Mouse (Mus musculus) midbrain, embryonic 14.5 days (tissue): Measurements from ENCODE around the gene Mgat1. TPM values are rescaled to one million over a fixed set of nuclear protein-coding genes. Genes with fewer than 3 reads are reported as not detected.
A peak's percentile ranks its signal among the peaks of the same experiment; 100 is the strongest.

Experiments
- ATAC-seq: fragments of 200-750 bp; cut with Nextera tagmentation; 2 replicates; pipeline ENCODE4 v1.8.0; 2017; ENCODE audit warnings: moderate number of reproducible peaks, moderate library complexity; ENCODE audit not compliant: low FRiP score, low TSS enrichment
- DNase-seq: peaks from one replicate; pipeline ENCODE4 v3.0.0-alpha.2; 2015
- H3K27ac ChIP-seq: fragments of 300-500 bp; sonication (generic); replicated peaks from 2 replicates; pipeline ENCODE4 v1.5.1; 2014; ENCODE audit warnings: mild to moderate bottlenecking, low read depth, low read length, moderate library complexity
- H3K27me3 ChIP-seq: fragments of 300-500 bp; sonication (generic); 2 replicates; pipeline ENCODE4 v1.6.1; 2014; ENCODE audit warnings: low read length, control low read depth, mixed read lengths; ENCODE audit not compliant: control insufficient read depth, insufficient read depth
- H3K36me3 ChIP-seq: fragments of 300-500 bp; sonication (generic); 2 replicates; pipeline ENCODE4 v1.6.1; 2014; ENCODE audit warnings: low read length, control low read depth; ENCODE audit not compliant: control insufficient read depth, insufficient read depth
- H3K4me1 ChIP-seq: fragments of 300-500 bp; sonication (generic); 2 replicates; pipeline ENCODE4 v1.6.1; 2014; ENCODE audit warnings: mild to moderate bottlenecking, antibody characterized with exemption, low read length, control low read depth; ENCODE audit not compliant: control insufficient read depth, insufficient read depth
- H3K4me2 ChIP-seq: fragments of 300-500 bp; sonication (generic); 2 replicates; pipeline ENCODE4 v1.6.1; 2014; ENCODE audit warnings: mild to moderate bottlenecking, low read length, moderate library complexity
- H3K4me3 ChIP-seq: fragments of 300-500 bp; sonication (generic); replicated peaks from 2 replicates; pipeline ENCODE4 v1.5.1; 2014; ENCODE audit warnings: low read depth, low read length
- H3K9ac ChIP-seq: fragments of 300-500 bp; sonication (generic); replicated peaks from 2 replicates; pipeline ENCODE4 v1.6.1; 2014; ENCODE audit warnings: mild to moderate bottlenecking, low read length, moderate library complexity
- H3K9me3 ChIP-seq: fragments of 300-500 bp; sonication (generic); 2 replicates; pipeline ENCODE4 v1.6.1; 2016; ENCODE audit warnings: low read length, control low read depth, mixed read lengths; ENCODE audit not compliant: control insufficient read depth
- WGBS: fragments of 180-500 bp; shearing (Covaris S2); extraction: QIAGEN DNeasy Blood & Tissue Kit; methylation state at CpG from one replicate; pipeline ENCODE4 v1.1.7; 2014; 5-methylcytosine and 5-hydroxymethylcytosine counted together
- polyA plus RNA-seq: library from polyadenylated mRNA; unstranded; fragments of >200 nt; fragmentation: Nextera tagmentation; extraction: Ambion mirVana; gene quantifications from 2 replicates; pipeline ENCODE4 v1.2.1, GENCODE M21; 2014

Gene Mgat1
- polyA plus RNA-seq, 1 experiment from 2014 or later = 27.0 TPM

- Histone ChIP-seq H3K9ac (peak overlapping the region; percentile 97), H3K4me3 (peak overlapping the region; percentile 95), H3K27me3 (no peaks in the 10 kb centered on the region), H3K4me2 (peak overlapping the region; percentile 66), H3K27ac (peak overlapping the region; percentile 97), H3K36me3 (peaks cover 7% of the 10 kb centered on the region; the same call in 1 of the 2 replicates), H3K4me1 (peaks cover 18% of the 10 kb centered on the region), H3K9me3 (no peaks in the 10 kb centered on the region)
- ATAC-seq (peak; percentile 76), DNase-seq (peak; percentile 70)
- under 1% methylated on average over 24 of the region's 24 CpGs for WGBS
These were observed 40.1 kb upstream of the Mgat1 start for GRCm38 (mm10) chr11:49203771-49204497.

- peak overlapping the region; percentile 95; the same call in 1 of the 2 replicates for H3K4me3 ChIP-seq
- no peak for ATAC-seq
- H3K27ac ChIP-seq = no peak overlapping the region
These were observed 38.9 kb upstream of the Mgat1 start for GRCm38 (mm10) chr11:49205080-49205590.

GRCm38 (mm10) chr11:49207495-49207894 is 36.5 kb upstream of the Mgat1 start:
- Histone ChIP-seq H3K27me3 (no peaks in the 10 kb centered on the region), H3K9me3 (no peaks in the 10 kb centered on the region), H3K4me2 (no peak overlapping the region), H3K36me3 (peaks cover 7% of the 10 kb centered on the region; the same call in 1 of the 2 replicates), H3K9ac (no peak overlapping the region), H3K4me3 (no peak overlapping the region), H3K4me1 (peaks cover 14% of the 10 kb centered on the region), H3K27ac (no peak overlapping the region)
- ATAC-seq (no peak), DNase-seq (no peak)
- 96% methylated on average over 1 of the region's 1 CpGs for WGBS

More at GRCm38 (mm10) chr11:49205080-49205590, 38.9 kb upstream of the Mgat1 start:
- Histone ChIP-seq H3K9me3 (no peaks in the 10 kb centered on the region), H3K4me1 (peaks cover 18% of the 10 kb centered on the region), H3K9ac (no peak overlapping the region), H3K36me3 (peaks cover 7% of the 10 kb centered on the region; the same call in 1 of the 2 replicates), H3K27me3 (no peaks in the 10 kb centered on the region), H3K4me2 (peak overlapping the region; percentile 66)
- WGBS = 90% methylated on average over 6 of the region's 6 CpGs
- DNase-seq = no peak

- no peaks in the 10 kb centered on the region for H3K27me3 ChIP-seq
- no peak for ATAC-seq
- peaks cover 45% of the 10 kb centered on the region for H3K36me3 ChIP-seq
- no peak overlapping the region for H3K27ac ChIP-seq
- H3K4me1 ChIP-seq = no peaks in the 10 kb centered on the region
- H3K9ac ChIP-seq = no peak overlapping the region
- H3K4me2 ChIP-seq = no peak overlapping the region
- no peak overlapping the region for H3K4me3 ChIP-seq
- no peak for DNase-seq
- H3K9me3 ChIP-seq = no peaks in the 10 kb centered on the region
These were observed 31.4 kb upstream of the Mgat1 start for GRCm38 (mm10) chr11:49212577-49212976.

- H3K4me2 ChIP-seq = no peak overlapping the region
- DNase-seq (no peak), ATAC-seq (no peak)
- H3K4me3 ChIP-seq = no peak overlapping the region
- no peaks in the 10 kb centered on the region for H3K4me1 ChIP-seq
- peaks cover 46% of the 10 kb centered on the region for H3K36me3 ChIP-seq
- no peak overlapping the region for H3K27ac ChIP-seq
- 95% methylated on average over 1 of the region's 1 CpGs for WGBS
- H3K27me3 ChIP-seq = no peaks in the 10 kb centered on the region
- H3K9me3 ChIP-seq = no peaks in the 10 kb centered on the region
- H3K9ac ChIP-seq = no peak overlapping the region
These were observed 30.5 kb upstream of the Mgat1 start for GRCm38 (mm10) chr11:49213505-49213904.

- no peak overlapping the region for H3K4me3 ChIP-seq
- H3K27ac ChIP-seq = no peak overlapping the region
- no peak for DNase-seq
- no peaks in the 10 kb centered on the region for H3K9me3 ChIP-seq
- no peak for ATAC-seq
- no peak overlapping the region for H3K4me2 ChIP-seq
- H3K27me3 ChIP-seq = no peaks in the 10 kb centered on the region
- H3K9ac ChIP-seq = no peak overlapping the region
- H3K36me3 ChIP-seq = peaks cover 41% of the 10 kb centered on the region
- H3K4me1 ChIP-seq = no peaks in the 10 kb centered on the region
- 100% methylated on average over 2 of the region's 2 CpGs for WGBS
These were observed 24.7 kb upstream of the Mgat1 start for GRCm38 (mm10) chr11:49219271-49219670.

GRCm38 (mm10) chr11:49224455-49224854 is 19.5 kb upstream of the Mgat1 start:
- Histone ChIP-seq H3K9ac (no peak overlapping the region), H3K4me3 (no peak overlapping the region), H3K27ac (no peak overlapping the region), H3K9me3 (no peaks in the 10 kb centered on the region), H3K4me1 (no peaks in the 10 kb centered on the region), H3K27me3 (no peaks in the 10 kb centered on the region), H3K4me2 (no peak overlapping the region), H3K36me3 (no peaks in the 10 kb centered on the region; the same call in 1 of the 2 replicates)
- 69% methylated on average over 1 of the region's 1 CpGs for WGBS
- DNase-seq (no peak), ATAC-seq (no peak)

GRCm38 (mm10) chr11:49232781-49233180 is 11.2 kb upstream of the Mgat1 start:
- Histone ChIP-seq H3K4me3 (no peak overlapping the region), H3K27ac (no peak overlapping the region), H3K4me1 (no peaks in the 10 kb centered on the region), H3K9me3 (no peaks in the 10 kb centered on the region), H3K9ac (no peak overlapping the region), H3K4me2 (no peak overlapping the region), H3K27me3 (no peaks in the 10 kb centered on the region), H3K36me3 (no peaks in the 10 kb centered on the region)
- DNase-seq = no peak
- ATAC-seq = no peak
- WGBS = 80% methylated on average over 3 of the region's 3 CpGs
